Mouse (Mus musculus): ENCODE results near the gene Cmss1.

DNA sequence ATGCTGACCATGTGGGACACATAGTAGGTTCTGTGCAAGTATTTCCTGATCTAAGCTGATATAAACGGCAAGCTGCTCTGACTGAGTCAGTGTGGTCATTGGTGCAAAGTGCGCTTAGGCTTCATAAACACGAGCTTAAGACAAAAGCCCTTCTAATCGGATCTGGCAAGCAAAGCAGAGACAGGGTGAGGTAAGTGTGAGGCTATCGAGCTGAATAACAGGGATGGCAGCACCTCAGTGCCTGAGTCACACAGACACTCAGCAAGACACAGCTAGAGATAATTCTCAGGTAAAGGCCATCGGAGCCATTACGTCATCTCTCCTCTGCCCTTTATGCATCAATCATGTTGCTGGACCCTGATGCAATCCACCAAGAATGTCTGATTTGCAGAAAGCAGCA lies 153.7 kb downstream of the Cmss1 start:
- TF ChIP-seq GATA1 (IDR thresholded peaks at IDR 0.05; ENCODE audit: borderline replicate concordance, low read length) (no peak), FLI1 (IDR thresholded peaks at IDR 0.05; ENCODE audit: low read length) (no peak)

All from megakaryocyte, embryonic 14.5 days (primary cell).